In the genomic region with DNA sequence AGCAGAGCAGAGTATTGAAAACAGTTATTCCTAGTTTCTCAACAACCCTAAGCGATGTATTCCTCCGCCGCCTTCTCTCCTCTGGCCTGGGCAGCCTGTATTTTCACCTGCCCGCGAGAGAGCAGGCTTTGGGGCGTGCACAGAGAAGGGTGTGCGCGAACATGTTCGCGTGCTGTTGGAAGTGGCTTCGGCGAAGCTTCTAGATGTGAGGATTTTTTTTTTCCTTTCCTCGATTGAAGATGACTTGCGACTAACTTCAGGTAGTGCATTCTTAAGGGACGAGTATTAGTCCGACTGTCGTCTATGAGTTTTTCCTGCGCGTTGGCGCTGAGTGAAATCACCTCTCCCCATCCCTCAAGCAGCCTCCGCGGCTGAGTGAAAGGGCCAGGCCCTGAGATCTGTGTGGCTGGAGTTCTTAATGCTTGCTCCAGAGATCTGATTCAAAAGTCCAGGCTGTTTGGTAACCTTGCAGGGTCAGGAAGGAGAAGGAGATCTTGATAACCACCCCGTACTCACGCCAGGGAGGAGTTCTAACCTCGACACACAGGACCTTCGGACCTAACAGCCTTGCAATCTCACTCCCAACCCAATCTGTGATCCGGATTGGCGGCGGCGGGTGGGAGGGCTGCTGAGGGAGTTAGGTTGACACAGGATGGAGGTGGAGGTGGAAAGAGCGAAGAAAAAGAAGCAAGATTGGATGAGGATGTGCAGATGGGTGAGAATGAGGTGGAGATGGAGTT, we compare ENCODE assay signal across 19 mouse cellular contexts. TPM values are rescaled to one million over a fixed set of nuclear protein-coding genes. Genes with fewer than 3 reads are reported as not detected.
DNase-seq lines count a peak whose midpoint lies in the region; ATAC-seq and TF ChIP-seq lines count a peak whose summit lies in the region.
"Had no signal": no experiment of that assay in that cellular context is flagged by ENCODE, and none has a peak within 500 bp of the region (broad histone marks: within the 10 kb centered on the region; RNA-seq: fewer than 3 reads in every experiment).

No protein-coding gene starts in this region.

- no peaks in the 10 kb centered on the region for H3K36me3 ChIP-seq in hindbrain, embryonic 11.5 days (ENCODE audit: control insufficient read depth, insufficient read depth, low read length)
- H3K36me3 ChIP-seq in hindbrain, postnatal 0 days (ENCODE audit: insufficient read depth, low read length) = no peaks in the 10 kb centered on the region
- no peaks in the 10 kb centered on the region for H3K36me3 ChIP-seq in embryonic facial prominence, embryonic 14.5 days (ENCODE audit: control insufficient read depth, insufficient read depth, low read length)
- H3K36me3 ChIP-seq in limb, embryonic 10.5 days = no peaks in the 10 kb centered on the region
- H3K36me3 ChIP-seq: heart, embryonic 10.5 days; liver, embryonic 13.5 days; neural tube, embryonic 12.5 days had no signal

- H3K9ac ChIP-seq in hindbrain, embryonic 11.5 days (ENCODE audit: low read depth, low read length) = no peak overlapping the region
- no peak overlapping the region for H3K9ac ChIP-seq in hindbrain, postnatal 0 days (replicated peaks; ENCODE audit: low read length)
- 0 out of 2 replicates have a peak overlapping the region, but pooled peaks have one; percentile 28 for H3K9ac ChIP-seq in embryonic facial prominence, embryonic 14.5 days (ENCODE audit: low read depth, low read length)
- H3K9ac ChIP-seq: liver, embryonic 13.5 days; neural tube, embryonic 12.5 days had no signal

- no peak for TF ChIP-seq CTCF in hindbrain, postnatal 0 days (IDR thresholded peaks at IDR 0.05; ENCODE audit: low read depth)

- no peak overlapping the region for H3K27ac ChIP-seq in hindbrain, embryonic 11.5 days (ENCODE audit: low read depth, low read length)
- H3K27ac ChIP-seq in hindbrain, postnatal 0 days = no peak overlapping the region
- no peak overlapping the region for H3K27ac ChIP-seq in embryonic facial prominence, embryonic 14.5 days (replicated peaks; ENCODE audit: low read depth, low read length)
- H3K27ac ChIP-seq in limb, embryonic 10.5 days = no peak overlapping the region
- H3K27ac ChIP-seq: heart, embryonic 10.5 days; liver, embryonic 13.5 days; neural tube, embryonic 12.5 days had no signal

- no peaks in the 10 kb centered on the region for H3K4me1 ChIP-seq in hindbrain, embryonic 11.5 days (replicated peaks; ENCODE audit: control insufficient read depth, insufficient read depth, low read length)
- no peaks in the 10 kb centered on the region for H3K4me1 ChIP-seq in hindbrain, postnatal 0 days (ENCODE audit: insufficient read depth, low read length)
- H3K4me1 ChIP-seq in embryonic facial prominence, embryonic 14.5 days (ENCODE audit: control insufficient read depth, insufficient read depth, low read length) = 0 out of 2 replicates have a peak, but pooled peaks cover 5% of the 10 kb centered on the region
- H3K4me1 ChIP-seq in limb, embryonic 10.5 days = peaks cover 44% of the 10 kb centered on the region
- H3K4me1 ChIP-seq: liver, embryonic 13.5 days had no signal

- H3K4me3 ChIP-seq in hindbrain, embryonic 11.5 days (ENCODE audit: low read depth, low read length) = no peak overlapping the region
- no peak overlapping the region for H3K4me3 ChIP-seq in hindbrain, postnatal 0 days (ENCODE audit: low read length)
- H3K4me3 ChIP-seq in embryonic facial prominence, embryonic 14.5 days (ENCODE audit: low read depth, low read length) = peak overlapping the region; percentile 32; the same call in 1 of the 2 replicates
- H3K4me3 ChIP-seq in limb, embryonic 10.5 days = no peak overlapping the region
- H3K4me3 ChIP-seq: heart, embryonic 10.5 days; liver, embryonic 13.5 days; neural tube, embryonic 12.5 days had no signal

- under 1% methylated on average over 30 of the region's 31 CpGs for WGBS in hindbrain, embryonic 11.5 days
- WGBS in hindbrain, postnatal 0 days = under 1% methylated on average over 31 of the region's 31 CpGs
- WGBS in embryonic facial prominence, embryonic 14.5 days = 2% methylated on average over 31 of the region's 31 CpGs
- WGBS in limb, embryonic 10.5 days = 2% methylated on average over 31 of the region's 31 CpGs

- peak; percentile 57 for DNase-seq in hindbrain, embryonic 11.5 days (ENCODE audit: low spot score)
- no peak for DNase-seq in hindbrain, postnatal 0 days (ENCODE audit: low spot score)
- DNase-seq in embryonic facial prominence, embryonic 14.5 days (ENCODE audit: low spot score) = no peak
- DNase-seq in limb, embryonic 10.5 days (ENCODE audit: low spot score) = peak; percentile 53
- peak; percentile 63 for DNase-seq in retina, embryonic 14.5 days (ENCODE audit: low spot score)
- no peak for DNase-seq in layer of hippocampus, postnatal 14 days (ENCODE audit: low spot score in 2 of 2)
- no peak for DNase-seq in kidney, adult 9 months
- DNase-seq: adrenal gland, postnatal 14 days; cerebellum, adult 9-10 months; gastrocnemius, postnatal 25 days; heart, postnatal 14 days; layer of hippocampus, adult 9-11 months; liver, embryonic 13.5 days had no signal

- peaks cover 99% of the 10 kb centered on the region for H3K27me3 ChIP-seq in hindbrain, embryonic 11.5 days (ENCODE audit: control insufficient read depth, insufficient read depth, low read length)
- peaks cover 99% of the 10 kb centered on the region for H3K27me3 ChIP-seq in hindbrain, postnatal 0 days (ENCODE audit: insufficient read depth, low read length)
- peaks cover 100% of the 10 kb centered on the region for H3K27me3 ChIP-seq in embryonic facial prominence, embryonic 14.5 days (replicated peaks; ENCODE audit: control insufficient read depth, insufficient read depth, low read length)
- peaks cover 100% of the 10 kb centered on the region for H3K27me3 ChIP-seq in limb, embryonic 10.5 days (ENCODE audit: low read depth, poor library complexity, severe bottlenecking)

- H3K4me2 ChIP-seq in hindbrain, embryonic 11.5 days (replicated peaks; ENCODE audit: low read depth, low read length) = no peak overlapping the region
- H3K4me2 ChIP-seq in hindbrain, postnatal 0 days (ENCODE audit: low read depth, low read length) = no peak overlapping the region
- peak overlapping the region; percentile 21; the same call in 1 of the 2 replicates for H3K4me2 ChIP-seq in embryonic facial prominence, embryonic 14.5 days (ENCODE audit: low read depth, low read length)
- H3K4me2 ChIP-seq: liver, embryonic 13.5 days; neural tube, embryonic 12.5 days had no signal

- ATAC-seq in hindbrain, embryonic 11.5 days (ENCODE audit: low FRiP score) = no peak
- no peak for ATAC-seq in hindbrain, postnatal 0 days
- no peak for ATAC-seq in embryonic facial prominence, embryonic 14.5 days (ENCODE audit: low read depth)
- ATAC-seq in frontal cortex, adult (ENCODE audit: low TSS enrichment) = no peak

- H3K9me3 ChIP-seq in hindbrain, embryonic 11.5 days (ENCODE audit: control insufficient read depth, low read length) = no peaks in the 10 kb centered on the region
- H3K9me3 ChIP-seq in hindbrain, postnatal 0 days (ENCODE audit: low read length) = no peaks in the 10 kb centered on the region
- no peaks in the 10 kb centered on the region for H3K9me3 ChIP-seq in embryonic facial prominence, embryonic 14.5 days (ENCODE audit: control insufficient read depth, low read length)
- H3K9me3 ChIP-seq in limb, embryonic 10.5 days (replicated peaks) = no peaks in the 10 kb centered on the region
- H3K9me3 ChIP-seq: heart, embryonic 10.5 days; liver, embryonic 13.5 days; neural tube, embryonic 12.5 days had no signal

RNA-seq across cellular contexts. Expression of a gene that starts 0.7 kb away (rescaled TPM):
- polyA plus RNA-seq in hindbrain, embryonic 11.5 days (2014; fragmentation: Nextera tagmentation; extraction: Ambion mirVana) = 0.09 and 0.18 TPM in 2 replicates
- total RNA-seq in hindbrain, postnatal 0 days (2014; rRNA removed) = 0.63 and 0.86 TPM in 2 replicates
- 1.1 TPM in 1 of 2 replicates, not detected in the other for polyA plus RNA-seq in hindbrain, postnatal 0 days (2015; fragmentation: Nextera tagmentation; extraction: Ambion mirVana)
- 2.1 and 2.4 TPM in 2 replicates for polyA plus RNA-seq in embryonic facial prominence, embryonic 14.5 days (2014; fragmentation: Nextera tagmentation; extraction: Ambion mirVana)
- not detected in 2 replicates for polyA plus RNA-seq in limb, embryonic 10.5 days (2016; fragmentation: Nextera tagmentation; extraction: Ambion mirVana)
- 1 to 10 TPM; 1.5 to 1.7 TPM for total RNA-seq in layer of hippocampus, postnatal 14 days (2021)
- total RNA-seq: adrenal gland, postnatal 14 days; gastrocnemius, postnatal 25 days; heart, postnatal 14 days had no signal
- polyA plus RNA-seq: kidney, embryonic 16.5 days; liver, embryonic 13.5 days; lung, embryonic 16.5 days; neural tube, embryonic 12.5 days; testis, adult 2 months had no signal

Comparison
In these comparisons a context has a peak if more than half of its experiments do, and no peak if none do; other contexts are left out.
1. DNase-seq: peak in hindbrain, embryonic 11.5 days (single experiment), limb, embryonic 10.5 days (single experiment) and retina, embryonic 14.5 days (single experiment); none in hindbrain, postnatal 0 days (single experiment), embryonic facial prominence, embryonic 14.5 days (single experiment), layer of hippocampus, postnatal 14 days (0 of 2) and kidney, adult 9 months (single experiment).